Comparison of ENCODE assay signal across 15 mouse cellular contexts in the genomic region with DNA sequence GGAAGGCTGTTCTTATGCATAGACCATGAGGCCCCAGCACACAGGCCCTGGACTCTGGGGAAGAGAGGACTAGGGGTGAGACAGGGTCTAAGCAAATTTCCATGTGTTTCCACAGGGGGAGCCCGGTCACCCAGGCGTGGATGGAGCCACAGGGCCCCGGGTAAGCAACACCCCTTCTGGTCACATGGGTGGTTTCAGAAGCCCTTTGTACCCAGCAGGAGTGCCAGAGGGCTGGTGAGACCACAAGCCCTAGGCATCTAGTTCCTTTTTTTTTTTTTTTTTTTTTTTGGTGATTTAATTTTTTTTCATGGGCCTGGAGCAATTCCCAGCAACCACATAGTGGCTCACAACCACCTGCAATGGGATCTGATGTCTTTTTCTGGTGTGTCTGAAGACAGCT. TPM values are rescaled to one million over a fixed set of nuclear protein-coding genes. Genes with fewer than 3 reads are reported as not detected.
DNase-seq lines count a peak whose midpoint lies in the region; ATAC-seq and TF ChIP-seq lines count a peak whose summit lies in the region.
"Had no signal": no experiment of that assay in that cellular context is flagged by ENCODE, and none has a peak within 500 bp of the region (broad histone marks: within the 10 kb centered on the region; RNA-seq: fewer than 3 reads in every experiment).

No protein-coding gene starts in this region.

- ATAC-seq in CD4-positive, CD25-positive, alpha-beta regulatory T cell, adult 4 months, result no peak
- ATAC-seq: forebrain, embryonic 15.5 days had no signal

- peaks cover 4% of the 10 kb centered on the region for H3K9me3 ChIP-seq in CH12.LX (replicated peaks; ENCODE audit: low read length)
- H3K9me3 ChIP-seq in MEL (replicated peaks; ENCODE audit: insufficient read depth, low read length), result no peaks in the 10 kb centered on the region
- H3K9me3 ChIP-seq: forebrain, embryonic 15.5 days; heart, embryonic 13.5 days; midbrain, embryonic 12.5 days had no signal

- TF ChIP-seq RAD21 in CH12.LX (IDR thresholded peaks at IDR 0.05; ENCODE audit: low read depth, low read length), result no peak; the same call in 1 of the 2 replicates
- TF ChIP-seq RAD21 in MEL (IDR thresholded peaks at IDR 0.05; ENCODE audit: low read depth, low read length), result no peak

- H3K4me3 ChIP-seq in CH12.LX (replicated peaks in 1 of 3; ENCODE audit: low read depth in 2 of 3, low read length in 2 of 3, poor library complexity in 1 of 3) (no peak overlapping the region), MEL (ENCODE audit: control insufficient read depth in 1 of 2, insufficient read depth in 1 of 2, low read depth in 2 of 2, low read length in 2 of 2) (no peak overlapping the region)
- H3K4me3 ChIP-seq: embryonic facial prominence, embryonic 12.5 days; forebrain, embryonic 15.5 days; heart, embryonic 13.5 days; midbrain, embryonic 12.5 days; neural tube, embryonic 13.5 days had no signal

- H3K4me1 ChIP-seq in CH12.LX (ENCODE audit: control insufficient read depth in 1 of 2, insufficient read depth in 2 of 2), result peaks cover 10 to 36% of the 10 kb centered on the region in 2 experiments
- peaks cover 0 to 2% of the 10 kb centered on the region in 2 experiments; a peak in 1 of 4 replicates for H3K4me1 ChIP-seq in MEL (ENCODE audit: control insufficient read depth in 1 of 2, insufficient read depth in 2 of 2, low read length in 2 of 2)
- H3K4me1 ChIP-seq: embryonic facial prominence, embryonic 12.5 days; forebrain, embryonic 15.5 days; heart, embryonic 13.5 days; neural tube, embryonic 13.5 days had no signal

- TF ChIP-seq EP300 in CH12.LX (IDR thresholded peaks at IDR 0.05; ENCODE audit: low read length) (0 out of 2 replicates have a peak, but pooled peaks have one; percentile 19), MEL (IDR thresholded peaks at IDR 0.05; ENCODE audit: low read depth in 1 of 2, low read length in 2 of 2) (no peak)

- peaks cover 36% of the 10 kb centered on the region for H3K27me3 ChIP-seq in CH12.LX (replicated peaks)
- peaks cover 1 to 5% of the 10 kb centered on the region in 2 experiments; a peak in 2 of 4 replicates for H3K27me3 ChIP-seq in MEL (ENCODE audit: control insufficient read depth in 1 of 2, insufficient read depth in 2 of 2, low read length in 2 of 2)
- H3K27me3 ChIP-seq: embryonic facial prominence, embryonic 12.5 days; forebrain, embryonic 15.5 days; midbrain, embryonic 12.5 days; neural tube, embryonic 13.5 days had no signal

- H3K79me2 ChIP-seq in CH12.LX (replicated peaks; ENCODE audit: control insufficient read depth, extremely low read depth, insufficient read depth, poor library complexity, severe bottlenecking) (no peaks in the 10 kb centered on the region), MEL (ENCODE audit: control insufficient read depth, insufficient read depth, low read length, poor library complexity) (no peaks in the 10 kb centered on the region)

- DNase-seq in CH12.LX (ENCODE audit: extremely low read depth), result peak; percentile 66
- peak; percentile 56 for DNase-seq in MEL (ENCODE audit: low read depth, low spot score)
- peak; percentile 69 for DNase-seq in kidney, adult 11 months
- DNase-seq in kidney, postnatal 4 days, result peak; percentile 24 to 54
- no peak for DNase-seq in layer of hippocampus, postnatal 36 days
- no peak for DNase-seq in heart, postnatal 4 days
- DNase-seq in adrenal gland, postnatal 25 days, result no peak
- DNase-seq: cerebellum, adult 2 months; lung, adult 18-20 months had no signal

- TF ChIP-seq POLR2A in CH12.LX (IDR thresholded peaks at IDR 0.05; ENCODE audit: low read depth, low read length) (no peak), MEL (IDR thresholded peaks at IDR 0.05; ENCODE audit: control insufficient read depth in 1 of 2, insufficient read depth in 1 of 2, low read depth in 1 of 2, low read length in 2 of 2, poor library complexity in 1 of 2) (no peak)

- no peaks in the 10 kb centered on the region for H3K36me3 ChIP-seq in CH12.LX (replicated peaks in 1 of 2; ENCODE audit: control insufficient read depth in 1 of 2, insufficient read depth in 1 of 2, low read length in 1 of 2)
- no peaks in the 10 kb centered on the region for H3K36me3 ChIP-seq in MEL (ENCODE audit: control insufficient read depth in 1 of 2, insufficient read depth in 2 of 2, low read length in 2 of 2)
- H3K36me3 ChIP-seq: embryonic facial prominence, embryonic 12.5 days; forebrain, embryonic 15.5 days; heart, embryonic 13.5 days; midbrain, embryonic 12.5 days; neural tube, embryonic 13.5 days had no signal

- H3K4me2 ChIP-seq in CH12.LX (ENCODE audit: insufficient read depth, low read depth, poor library complexity, severe bottlenecking), result no peak overlapping the region
- H3K4me2 ChIP-seq: embryonic facial prominence, embryonic 12.5 days; forebrain, embryonic 15.5 days; heart, embryonic 13.5 days; midbrain, embryonic 12.5 days; neural tube, embryonic 13.5 days had no signal

- dilution Hi-C loops in CH12.LX (cut with MboI; ENCODE audit: extremely low pct_ligation_motif_present, extremely low pct_unique_long_range_greater_than_20kb, low sequenced_read_pairs), result no loop called here

- in situ Hi-C loops in CH12.LX (cut with MboI; ENCODE audit: low pct_ligation_motif_present, low pct_unique_long_range_greater_than_20kb, low sequenced_read_pairs), result no loop called here

- H3K9ac ChIP-seq in CH12.LX (ENCODE audit: insufficient read depth, low read depth) (no peak overlapping the region), MEL (ENCODE audit: control insufficient read depth, low read depth, low read length, poor library complexity, severe bottlenecking) (no peak overlapping the region)
- H3K9ac ChIP-seq: embryonic facial prominence, embryonic 12.5 days; forebrain, embryonic 15.5 days; heart, embryonic 13.5 days; midbrain, embryonic 12.5 days; neural tube, embryonic 13.5 days had no signal

- TF ChIP-seq CTCF in CH12.LX (conservative IDR thresholded peaks at IDR 0.05 in 1 of 2, IDR thresholded peaks at IDR 0.05 in 1 of 2; ENCODE audit: low read depth in 2 of 2, low read length in 2 of 2), result peak in 1 of 2 experiments; percentile 9; a peak in 1 of 4 replicates
- TF ChIP-seq CTCF in MEL (IDR thresholded peaks at IDR 0.05 in 2 of 3, conservative IDR thresholded peaks at IDR 0.05 in 1 of 3; ENCODE audit: control insufficient read depth in 1 of 3, insufficient read depth in 1 of 3, low read depth in 2 of 3, low read length in 3 of 3, poor library complexity in 1 of 3, severe bottlenecking in 1 of 3), result no peak

- no peak overlapping the region for H3K27ac ChIP-seq in CH12.LX (ENCODE audit: insufficient read depth, low read depth)
- H3K27ac ChIP-seq in MEL (ENCODE audit: control insufficient read depth, low read depth, low read length), result no peak overlapping the region
- H3K27ac ChIP-seq: embryonic facial prominence, embryonic 12.5 days; forebrain, embryonic 15.5 days; heart, embryonic 13.5 days; midbrain, embryonic 12.5 days; neural tube, embryonic 13.5 days had no signal

TF ChIP-seq in CH12.LX, 34 proteins besides CTCF, POLR2A, EP300 and RAD21 (continues in another document):
- TF ChIP-seq RCOR1 (conservative IDR thresholded peaks at IDR 0.05; ENCODE audit: low read depth, low read length), result no peak
- TF ChIP-seq ELF1 (IDR thresholded peaks at IDR 0.05; ENCODE audit: low read depth, low read length), result no peak
- no peak for TF ChIP-seq ZKSCAN1 (IDR thresholded peaks at IDR 0.05; ENCODE audit: borderline replicate concordance, low read depth, low read length)
- no peak for TF ChIP-seq BHLHE40 (IDR thresholded peaks at IDR 0.05; ENCODE audit: low read depth, low read length)

TF ChIP-seq in MEL, 35 proteins besides CTCF, POLR2A, EP300 and RAD21 (continues in another document):
- TF ChIP-seq BHLHE40 (IDR thresholded peaks at IDR 0.05; ENCODE audit: borderline replicate concordance, low read depth, low read length), result no peak
- no peak for TF ChIP-seq TAL1 (IDR thresholded peaks at IDR 0.05; ENCODE audit: low read length)
- peak; percentile 94 for TF ChIP-seq ZNF384 (IDR thresholded peaks at IDR 0.05; ENCODE audit: low read depth, low read length)
- TF ChIP-seq TBP (IDR thresholded peaks at IDR 0.05; ENCODE audit: low read depth, low read length), result 0 out of 2 replicates have a peak, but pooled peaks have one; percentile 24
- no peak for TF ChIP-seq E2F4 (IDR thresholded peaks at IDR 0.05; ENCODE audit: borderline replicate concordance, low read depth, low read length)

RNA-seq across cellular contexts. Expression of a gene that starts 19.5 kb away (rescaled TPM):
- total RNA-seq in CH12.LX (2012; rRNA removed) (30.9 and 40.5 TPM in 2 replicates), CH12.LX (2014; rRNA removed) (19.4 and 25.2 TPM in 2 replicates), MEL (2012; rRNA removed) (17.2 and 22.7 TPM in 2 replicates)
- polyA plus RNA-seq in CH12.LX (2012; ENCODE audit: insufficient read length, low read depth) (39.6 and 44.0 TPM in 2 replicates), MEL (2012; ENCODE audit: insufficient read depth in 1 of 2, insufficient read length in 2 of 2, low read depth in 1 of 2, low replicate concordance in 2 of 2, missing spikeins in 1 of 2) (10 to 100 TPM in 1 of 2 experiments, not detected in 1; 23.0 TPM)
- 10 to 100 TPM; 27.4 to 30.3 TPM for polyA plus RNA-seq in CD4-positive, CD25-positive, alpha-beta regulatory T cell, adult 4 months (2017; shearing (Covaris generic))
- total RNA-seq in layer of hippocampus, postnatal 36 days (2021), result 1 to 10 TPM; 7.9 to 9.5 TPM
- 10 to 100 TPM; 11.7 to 12.3 TPM for total RNA-seq in heart, postnatal 4 days (2021)
- 40.0 and 41.3 TPM in 2 replicates for total RNA-seq in adrenal gland, postnatal 25 days (2021)

RNA-seq across cellular contexts. Expression of a gene that starts 41.6 kb away (rescaled TPM):
- 893 and 1,222 TPM in 2 replicates for total RNA-seq in CH12.LX (2012; rRNA removed)
- total RNA-seq in CH12.LX (2014; rRNA removed), result 1,100 and 1,160 TPM in 2 replicates
- polyA plus RNA-seq in CH12.LX (2012; ENCODE audit: insufficient read length, low read depth), result 2,181 and 2,430 TPM in 2 replicates
- total RNA-seq in MEL (2012; rRNA removed), result 894 and 908 TPM in 2 replicates
- 1,000 to 10,000 TPM in 1 of 2 experiments, 100 to 1,000 TPM in 1; 184 to 1,104 TPM for polyA plus RNA-seq in MEL (2012; ENCODE audit: insufficient read depth in 1 of 2, insufficient read length in 2 of 2, low read depth in 1 of 2, low replicate concordance in 2 of 2, missing spikeins in 1 of 2)
- 10 to 100 TPM; 21.2 to 36.2 TPM for polyA plus RNA-seq in CD4-positive, CD25-positive, alpha-beta regulatory T cell, adult 4 months (2017; shearing (Covaris generic))
- total RNA-seq in layer of hippocampus, postnatal 36 days (2021), result 100 to 1,000 TPM; 147 to 154 TPM
- 100 to 1,000 TPM; 366 to 372 TPM for total RNA-seq in heart, postnatal 4 days (2021)
- total RNA-seq in adrenal gland, postnatal 25 days (2021), result 304 and 331 TPM in 2 replicates

RNA-seq across cellular contexts. Expression of a gene that starts 54.5 kb away (rescaled TPM):
- total RNA-seq in CH12.LX (2012; rRNA removed) (489 and 641 TPM in 2 replicates), CH12.LX (2014; rRNA removed) (649 and 722 TPM in 2 replicates), MEL (2012; rRNA removed) (588 and 649 TPM in 2 replicates)
- polyA plus RNA-seq in CH12.LX (2012; ENCODE audit: insufficient read length, low read depth) (847 and 914 TPM in 2 replicates), MEL (2012; ENCODE audit: insufficient read depth in 1 of 2, insufficient read length in 2 of 2, low read depth in 1 of 2, low replicate concordance in 2 of 2, missing spikeins in 1 of 2) (1,000 to 10,000 TPM in 1 of 2 experiments, 100 to 1,000 TPM in 1; 739 to 6,489 TPM)
- polyA plus RNA-seq in CD4-positive, CD25-positive, alpha-beta regulatory T cell, adult 4 months (2017; shearing (Covaris generic)), result 100 to 1,000 TPM in 1 of 2 experiments, 10 to 100 TPM in 1; 87.8 to 116 TPM
- total RNA-seq in layer of hippocampus, postnatal 36 days (2021), result 10 to 100 TPM; 41.8 to 45.5 TPM
- total RNA-seq in heart, postnatal 4 days (2021), result 10 to 100 TPM; 41.4 to 42.4 TPM
- total RNA-seq in adrenal gland, postnatal 25 days (2021), result 68.0 and 76.9 TPM in 2 replicates

Comparison
In these comparisons a context has a peak if more than half of its experiments do, and no peak if none do; other contexts are left out.
1. DNase-seq: peak in CH12.LX (single experiment), MEL (single experiment), kidney, adult 11 months (single experiment) and kidney, postnatal 4 days (2 of 2); none in layer of hippocampus, postnatal 36 days (0 of 2), heart, postnatal 4 days (single experiment) and adrenal gland, postnatal 25 days (single experiment).